Mouse (Mus musculus): Measurements from ENCODE around the gene Rcn2. TPM values are rescaled to one million over a fixed set of nuclear protein-coding genes. Genes with fewer than 3 reads are reported as not detected.

Gene Rcn2
- 35.2 TPM for total RNA-seq (2023)

DNA sequence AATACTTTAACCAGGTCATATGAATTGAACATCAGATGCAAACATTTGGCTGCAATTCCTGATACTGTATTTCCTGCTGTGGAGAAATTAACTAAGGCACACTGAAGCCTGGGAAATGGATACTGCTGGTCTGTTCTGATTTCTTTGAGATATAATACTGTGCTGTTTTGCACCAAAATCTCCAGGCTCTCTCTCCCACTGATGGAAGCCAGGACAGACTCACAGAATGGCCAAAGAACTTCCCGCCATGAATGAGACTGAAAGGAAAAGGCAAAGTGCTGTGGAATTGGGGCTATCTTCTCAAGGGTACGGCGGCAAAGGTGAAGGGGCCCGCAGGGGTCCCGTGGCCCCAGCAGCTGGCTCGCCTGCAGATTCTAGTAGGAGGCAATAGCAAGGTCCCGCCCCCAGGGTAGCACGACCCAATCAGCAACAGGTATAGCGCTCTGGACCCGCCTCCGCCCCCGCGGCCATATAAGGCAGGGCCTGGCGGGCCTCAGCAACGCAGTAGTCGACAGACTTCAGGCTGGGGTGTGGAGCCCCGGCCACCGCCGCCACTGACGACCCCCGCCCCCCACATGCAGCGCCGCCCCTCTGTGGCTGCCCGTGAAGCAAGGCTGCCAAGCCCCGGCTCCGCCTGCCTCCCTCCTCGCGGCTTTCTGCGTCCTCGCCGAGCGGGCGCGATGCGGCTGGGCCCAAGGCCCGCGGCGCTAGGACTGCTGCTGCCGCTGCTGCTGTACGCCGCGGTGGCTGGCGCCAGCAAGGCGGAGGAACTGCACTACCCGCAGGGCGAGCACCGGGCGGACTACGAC is at the start of gene Rcn2:
Gene Rcn2, plus strand, starts transcription at position 474 of the 809 bp plus-strand sequence.

DNA sequence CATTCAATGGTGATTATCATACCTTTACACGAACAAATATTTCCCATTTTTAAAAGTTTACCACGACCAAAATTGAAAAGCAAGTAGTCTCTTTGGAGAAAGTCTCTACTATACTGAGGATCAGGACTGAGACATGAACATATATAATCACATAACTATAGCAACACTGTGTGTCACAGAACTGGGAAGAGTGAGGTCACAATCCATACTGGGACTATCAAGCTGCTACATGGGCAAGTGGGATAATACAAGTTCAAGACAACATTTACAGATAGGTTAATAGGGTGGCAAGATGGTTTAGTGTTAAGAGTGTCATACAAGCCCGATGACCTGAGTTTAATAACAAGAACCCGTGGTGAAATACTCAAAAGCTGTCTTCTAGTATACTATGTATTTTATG is 31.2 kb upstream of the Rcn2 start, which contains the start of gene 4930563M21Rik:
Gene 4930563M21Rik, minus strand, starts transcription at position 101 of the 400 bp plus-strand sequence.

DNA sequence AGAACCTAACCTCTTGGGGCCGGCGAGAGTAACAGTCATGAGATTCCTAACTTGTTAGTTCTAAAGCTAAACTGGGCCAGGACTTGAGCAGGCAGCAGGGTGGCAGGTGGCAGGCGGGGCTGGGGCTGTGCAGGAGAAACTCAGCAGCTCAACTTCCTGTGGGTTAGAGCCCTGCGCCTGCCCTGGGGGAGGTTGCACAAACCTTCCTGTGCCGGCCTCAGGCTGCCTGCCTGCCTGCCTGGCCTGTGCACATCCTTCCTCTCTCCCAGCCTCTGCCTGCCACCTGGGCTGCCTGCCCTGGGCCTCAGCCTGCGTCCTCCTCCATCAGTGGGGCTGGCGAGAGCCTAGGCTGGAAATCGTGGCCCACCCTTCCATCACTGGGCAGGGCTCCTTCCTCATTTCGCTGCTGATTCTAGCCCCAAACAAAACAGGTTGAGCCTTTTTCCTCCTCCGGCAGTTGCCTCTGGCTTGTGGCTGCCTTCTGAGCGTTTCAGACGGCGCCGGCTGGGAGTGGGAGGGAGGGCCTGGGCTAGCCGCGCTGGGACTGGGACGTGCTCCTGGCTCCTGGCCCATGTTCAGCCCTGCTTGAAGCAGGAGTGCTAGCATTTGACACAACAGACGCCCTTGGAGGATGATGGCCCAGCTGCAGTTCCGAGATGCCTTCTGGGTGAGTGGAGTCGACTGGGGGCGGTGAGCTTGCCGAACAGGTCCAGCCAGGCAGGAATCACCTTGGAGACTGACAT is 48.3 kb downstream of the Rcn2 start, which contains the start of gene Pstpip1:
Gene Pstpip1, plus strand, starts transcription at position 185 of the 743 bp plus-strand sequence.

Other genes with a start within 250 kb of the Rcn2 start
- 34.3 TPM for gene Scaper, start 103.7 kb upstream of the Rcn2 start, total RNA-seq (2023)
- gene 4930563M21Rik, start 31.3 kb upstream of the Rcn2 start, total RNA-seq (2023): not detected
- 185 TPM for gene Pstpip1, start 48.1 kb downstream of the Rcn2 start, total RNA-seq (2023)
- 15.8 TPM for gene Tspan3, start 123.6 kb downstream of the Rcn2 start, total RNA-seq (2023)

Measured in CD4-positive naive resting alpha-beta T cell, adult 57 days (primary cell).